In the genomic region with DNA sequence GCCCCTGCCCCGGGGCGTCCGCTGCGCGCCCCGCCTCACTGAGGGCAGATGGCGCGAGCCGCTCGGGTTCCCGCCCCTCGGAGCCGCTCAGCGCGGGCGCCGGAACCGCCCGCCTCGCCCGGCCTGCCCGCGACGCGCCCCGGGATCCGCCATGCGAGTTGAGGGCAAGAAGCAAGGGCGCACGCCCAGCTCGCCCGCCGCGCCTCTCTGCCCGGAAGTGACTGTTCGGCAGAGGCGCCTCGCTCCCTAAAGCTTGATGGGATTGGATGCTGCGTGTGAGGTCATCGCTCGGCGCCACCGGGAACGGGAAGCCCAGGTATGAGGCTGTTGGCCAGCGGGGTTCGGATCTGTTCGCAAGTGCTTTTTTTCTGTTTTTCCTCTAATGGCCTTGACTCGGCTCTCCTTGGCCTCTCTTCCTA, we compare ENCODE assay signal across 8 mouse cellular contexts. TPM values are rescaled to one million over a fixed set of nuclear protein-coding genes. Genes with fewer than 3 reads are reported as not detected.
A peak's percentile ranks its signal among the peaks of the same experiment; 100 is the strongest.
DNase-seq lines count a peak whose midpoint lies in the region; ATAC-seq and TF ChIP-seq lines count a peak whose summit lies in the region.

A gene (minus strand): TSS at position 207 of the 419 bp plus-strand sequence.
A gene (plus strand): TSS at position 276 of the 419 bp plus-strand sequence.

- peak within 1 kb of the TSS; percentile 79 for H3K4me2 ChIP-seq in heart, embryonic 15.5 days
- H3K4me2 ChIP-seq in liver, embryonic 14.5 days (ENCODE audit: low read depth) = peak within 1 kb of the TSS; percentile 88
- H3K4me2 ChIP-seq in neural tube, embryonic 11.5 days (ENCODE audit: low read depth) = peak within 1 kb of the TSS; percentile 76
- H3K4me2 ChIP-seq in stomach, postnatal 0 days (replicated peaks; ENCODE audit: low read depth) = peak within 1 kb of the TSS; percentile 79

- TF ChIP-seq EP300 in liver, embryonic 14.5 days (IDR thresholded peaks at IDR 0.05; ENCODE audit: low read depth) = no peak
- TF ChIP-seq EP300 in stomach, postnatal 0 days (optimal IDR thresholded peaks at IDR 0.05) = no peak

- peaks cover 36% of the 10 kb centered on the region for H3K4me1 ChIP-seq in forebrain, embryonic 10.5 days
- H3K4me1 ChIP-seq in heart, embryonic 15.5 days (replicated peaks) = peaks cover 28% of the 10 kb centered on the region
- peaks cover 14 to 17% of the 10 kb centered on the region in 2 experiments for H3K4me1 ChIP-seq in liver, embryonic 14.5 days (replicated peaks; ENCODE audit: control insufficient read depth in 2 of 2, insufficient read depth in 2 of 2, low read length in 1 of 2)
- peaks cover 9% of the 10 kb centered on the region for H3K4me1 ChIP-seq in neural tube, embryonic 11.5 days (ENCODE audit: control insufficient read depth, insufficient read depth, low read length)
- no peaks in the 10 kb centered on the region for H3K4me1 ChIP-seq in stomach, postnatal 0 days (replicated peaks; ENCODE audit: control insufficient read depth, insufficient read depth)

- H3K9me3 ChIP-seq in forebrain, embryonic 10.5 days = no peaks in the 10 kb centered on the region
- H3K9me3 ChIP-seq in heart, embryonic 15.5 days (replicated peaks) = no peaks in the 10 kb centered on the region
- H3K9me3 ChIP-seq in liver, embryonic 14.5 days (ENCODE audit: control insufficient read depth, low read length) = no peaks in the 10 kb centered on the region
- no peaks in the 10 kb centered on the region for H3K9me3 ChIP-seq in neural tube, embryonic 11.5 days (ENCODE audit: control insufficient read depth, low read length)
- H3K9me3 ChIP-seq in stomach, postnatal 0 days (ENCODE audit: control insufficient read depth, low read length) = no peaks in the 10 kb centered on the region

- WGBS in forebrain, embryonic 10.5 days = under 1% methylated on average over 48 of the region's 48 CpGs
- WGBS in heart, embryonic 15.5 days = under 1% methylated on average over 48 of the region's 48 CpGs
- WGBS in liver, embryonic 14.5 days (ENCODE audit: insufficient replicate concordance) = under 1% methylated on average over 48 of the region's 48 CpGs
- WGBS in neural tube, embryonic 11.5 days = under 1% methylated on average over 37 of the region's 48 CpGs
- under 1% methylated on average over 27 of the region's 48 CpGs for WGBS in stomach, postnatal 0 days

- peaks cover 11% of the 10 kb centered on the region for H3K36me3 ChIP-seq in forebrain, embryonic 10.5 days (replicated peaks)
- H3K36me3 ChIP-seq in heart, embryonic 15.5 days = no peaks in the 10 kb centered on the region
- peaks cover 5% of the 10 kb centered on the region for H3K36me3 ChIP-seq in liver, embryonic 14.5 days (replicated peaks; ENCODE audit: control insufficient read depth, insufficient read depth, low read depth)
- no peaks in the 10 kb centered on the region for H3K36me3 ChIP-seq in neural tube, embryonic 11.5 days (ENCODE audit: control insufficient read depth, insufficient read depth, low read length)
- H3K36me3 ChIP-seq in stomach, postnatal 0 days (ENCODE audit: control insufficient read depth, insufficient read depth, low read length) = no peaks in the 10 kb centered on the region

- peak within 1 kb of the TSS; percentile 98 for H3K9ac ChIP-seq in heart, embryonic 15.5 days
- peak within 1 kb of the TSS; percentile 94 for H3K9ac ChIP-seq in liver, embryonic 14.5 days (replicated peaks)
- peak within 1 kb of the TSS; percentile 88 for H3K9ac ChIP-seq in neural tube, embryonic 11.5 days (ENCODE audit: low read length)
- H3K9ac ChIP-seq in stomach, postnatal 0 days (ENCODE audit: low read length) = peak within 1 kb of the TSS; percentile 86

- peak within 1 kb of the TSS; percentile 92 for H3K4me3 ChIP-seq in forebrain, embryonic 10.5 days
- H3K4me3 ChIP-seq in heart, embryonic 15.5 days = peak within 1 kb of the TSS; percentile 89
- peak within 1 kb of the TSS; percentile 91 to 97 for H3K4me3 ChIP-seq in liver, embryonic 14.5 days (ENCODE audit: insufficient read depth in 1 of 2, low read depth in 2 of 2, low read length in 2 of 2)
- H3K4me3 ChIP-seq in neural tube, embryonic 11.5 days (ENCODE audit: low read depth, low read length) = peak within 1 kb of the TSS; percentile 97
- H3K4me3 ChIP-seq in stomach, postnatal 0 days (ENCODE audit: low read depth, low read length) = peak within 1 kb of the TSS; percentile 76

- no peaks in the 10 kb centered on the region for H3K27me3 ChIP-seq in forebrain, embryonic 10.5 days (ENCODE audit: poor library complexity, severe bottlenecking)
- no peaks in the 10 kb centered on the region for H3K27me3 ChIP-seq in heart, embryonic 15.5 days
- no peaks in the 10 kb centered on the region for H3K27me3 ChIP-seq in liver, embryonic 14.5 days (ENCODE audit: control insufficient read depth, insufficient read depth, low read length)
- H3K27me3 ChIP-seq in neural tube, embryonic 11.5 days (ENCODE audit: control insufficient read depth, insufficient read depth, low read length) = no peaks in the 10 kb centered on the region
- H3K27me3 ChIP-seq in stomach, postnatal 0 days (ENCODE audit: control insufficient read depth, insufficient read depth, low read length) = no peaks in the 10 kb centered on the region

- peak within 1 kb of the TSS; percentile 94 for H3K27ac ChIP-seq in forebrain, embryonic 10.5 days
- peak within 1 kb of the TSS; percentile 97 for H3K27ac ChIP-seq in heart, embryonic 15.5 days
- H3K27ac ChIP-seq in liver, embryonic 14.5 days = peak within 1 kb of the TSS; percentile 82
- peak within 1 kb of the TSS; percentile 89 for H3K27ac ChIP-seq in neural tube, embryonic 11.5 days (ENCODE audit: low read depth, low read length)
- peak within 1 kb of the TSS; percentile 97 for H3K27ac ChIP-seq in stomach, postnatal 0 days (replicated peaks)

- TF ChIP-seq CTCF in liver, embryonic 14.5 days (IDR thresholded peaks at IDR 0.05; ENCODE audit: low read depth) = no peak
- TF ChIP-seq CTCF in stomach, postnatal 0 days (IDR thresholded peaks at IDR 0.05; ENCODE audit: low read depth) = no peak

- ATAC-seq in heart, embryonic 15.5 days (replicated peaks; ENCODE audit: insufficient number of reproducible peaks, insufficient read depth, low FRiP score, low read depth) = peak; percentile 98
- ATAC-seq in liver, embryonic 14.5 days (ENCODE audit: insufficient read depth) = peak; percentile 96
- ATAC-seq in neural tube, embryonic 11.5 days (ENCODE audit: insufficient read depth, low FRiP score, low TSS enrichment) = peak; percentile 98
- ATAC-seq in stomach, postnatal 0 days (ENCODE audit: low FRiP score, low TSS enrichment) = peak; percentile 99

- peak; percentile 89 to 91 for DNase-seq in CD8-positive naive resting alpha-beta T cell, adult 2 months (ENCODE audit: low read depth in 2 of 2, low spot score in 2 of 2)
- DNase-seq in c-Kit-positive CD71-negative TER-119-negative erythroid progenitor cells, embryonic 14.5 days (ENCODE audit: low read depth) = peak; percentile 91
- DNase-seq in forebrain, embryonic 10.5 days (ENCODE audit: extremely low spot score, low spot score) = peak; percentile 97
- DNase-seq in kidney, postnatal 25 days = peak; percentile 98 to 99
- peak; percentile 95 for DNase-seq in liver, embryonic 14.5 days (ENCODE audit: low read depth in 3 of 3, low spot score in 3 of 3)
- DNase-seq in neural tube, embryonic 11.5 days (ENCODE audit: low spot score) = peak; percentile 95
- DNase-seq in stomach, postnatal 0 days (ENCODE audit: low spot score) = peak; percentile 98

RNA-seq across cellular contexts. Expression of the first gene that starts in this region (rescaled TPM):
- polyA plus RNA-seq in forebrain, embryonic 10.5 days (2016; fragmentation: Nextera tagmentation; extraction: Ambion mirVana) = 8.3 and 9.8 TPM in 2 replicates
- polyA plus RNA-seq in heart, embryonic 15.5 days (2015; fragmentation: Nextera tagmentation; extraction: Ambion mirVana) = 8.7 and 11.0 TPM in 2 replicates
- polyA plus RNA-seq in liver, embryonic 14.5 days (2012; rRNA removed) = 2.7 and 4.0 TPM in 2 replicates
- 5.1 and 6.6 TPM in 2 replicates for polyA plus RNA-seq in liver, embryonic 14.5 days (2014; fragmentation: Nextera tagmentation; extraction: Ambion mirVana)
- 21.8 and 24.9 TPM in 2 replicates for polyA plus RNA-seq in neural tube, embryonic 11.5 days (2014; fragmentation: Nextera tagmentation; extraction: Ambion mirVana)
- 11.7 and 11.8 TPM in 2 replicates for polyA plus RNA-seq in stomach, postnatal 0 days (2015; fragmentation: Nextera tagmentation; extraction: Ambion mirVana)

RNA-seq across cellular contexts. Expression of the second gene that starts in this region (rescaled TPM):
- 18.0 and 19.9 TPM in 2 replicates for polyA plus RNA-seq in forebrain, embryonic 10.5 days (2016; fragmentation: Nextera tagmentation; extraction: Ambion mirVana)
- 9.5 and 10.6 TPM in 2 replicates for polyA plus RNA-seq in heart, embryonic 15.5 days (2015; fragmentation: Nextera tagmentation; extraction: Ambion mirVana)
- polyA plus RNA-seq in liver, embryonic 14.5 days (2012; rRNA removed) = 4.8 and 7.9 TPM in 2 replicates
- polyA plus RNA-seq in liver, embryonic 14.5 days (2014; fragmentation: Nextera tagmentation; extraction: Ambion mirVana) = 11.2 and 11.5 TPM in 2 replicates
- 19.2 and 19.4 TPM in 2 replicates for polyA plus RNA-seq in neural tube, embryonic 11.5 days (2014; fragmentation: Nextera tagmentation; extraction: Ambion mirVana)
- polyA plus RNA-seq in stomach, postnatal 0 days (2015; fragmentation: Nextera tagmentation; extraction: Ambion mirVana) = 17.7 and 22.3 TPM in 2 replicates

Comparison
In these comparisons a context has a peak if more than half of its experiments do, and no peak if none do; other contexts are left out.
1. Peak in every context shown above with its lines: DNase-seq, ATAC-seq, H3K4me3 ChIP-seq and H3K27ac ChIP-seq.